Mouse (Mus musculus) midbrain, embryonic 12.5 days (tissue): ENCODE results near the gene Nrg3. TPM values are rescaled to one million over a fixed set of nuclear protein-coding genes. Genes with fewer than 3 reads are reported as not detected.
"Not testable (repeated sequence)": the region's sequence is repeated elsewhere in the genome, so short reads cannot be mapped to it uniquely, and the experiment has no call there.

Source experiments
- ATAC-seq: fragments of 200-750 bp; cut with Nextera tagmentation; 2 replicates; pipeline ENCODE4 v1.8.0; 2017; ENCODE audit warnings: low read depth, moderate TSS enrichment, moderate library complexity; ENCODE audit not compliant: low FRiP score
- H3K27ac ChIP-seq: fragments of 300-500 bp; sonication (generic); replicated peaks from 2 replicates; pipeline ENCODE4 v1.5.1; 2016; ENCODE audit warnings: mild to moderate bottlenecking
- H3K27me3 ChIP-seq: fragments of 300-500 bp; sonication (generic); 2 replicates; pipeline ENCODE4 v1.6.1; 2016; ENCODE audit warnings: mild to moderate bottlenecking
- H3K36me3 ChIP-seq: fragments of 300-500 bp; sonication (generic); 2 replicates; pipeline ENCODE4 v1.6.1; 2016
- H3K4me1 ChIP-seq: fragments of 300-500 bp; sonication (generic); 2 replicates; pipeline ENCODE4 v1.6.1; 2016
- H3K4me2 ChIP-seq: fragments of 300-500 bp; sonication (generic); replicated peaks from 2 replicates; pipeline ENCODE4 v1.6.1; 2016; ENCODE audit warnings: mild to moderate bottlenecking, moderate library complexity
- H3K4me3 ChIP-seq: fragments of 300-500 bp; sonication (generic); 2 replicates; pipeline ENCODE4 v1.5.1; 2016; ENCODE audit warnings: mild to moderate bottlenecking
- H3K9ac ChIP-seq: fragments of 300-500 bp; sonication (generic); replicated peaks from 2 replicates; pipeline ENCODE4 v1.6.1; 2016; ENCODE audit warnings: mild to moderate bottlenecking, moderate library complexity
- H3K9me3 ChIP-seq: fragments of 300-500 bp; sonication (generic); 2 replicates; pipeline ENCODE4 v1.6.1; 2016; ENCODE audit warnings: mild to moderate bottlenecking
- WGBS: fragments of 180-500 bp; shearing (Covaris S2); methylation state at CpG from one replicate; pipeline ENCODE4 v1.1.7; 2016; 5-methylcytosine and 5-hydroxymethylcytosine counted together
- polyA plus RNA-seq: library from polyadenylated mRNA; unstranded; fragments of >200 nt; fragmentation: Nextera tagmentation; extraction: Ambion mirVana; gene quantifications from 2 replicates; pipeline ENCODE4 v1.2.1, GENCODE M21; 2016

The Nrg3 gene
- polyA plus RNA-seq, 1 experiment from 2014 or later = 4.2 TPM

DNA sequence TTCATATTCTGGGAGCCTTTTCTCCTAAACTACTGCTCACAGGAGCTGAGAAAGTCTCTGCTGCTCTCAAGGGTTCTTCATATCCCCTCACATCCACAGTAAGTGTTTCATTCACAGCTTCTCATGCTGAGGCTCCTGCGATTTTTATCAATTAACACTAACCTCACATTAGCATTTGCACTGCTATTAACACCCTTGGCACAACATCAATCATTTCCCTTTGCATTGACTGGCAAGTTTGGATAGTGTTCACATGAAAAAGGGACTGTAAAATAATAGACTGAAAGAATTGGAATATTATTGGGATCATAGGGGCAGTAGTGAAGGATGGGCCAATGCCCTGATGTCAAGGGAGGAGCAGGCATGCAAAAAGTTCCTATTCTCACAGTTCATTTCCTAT is 918.3 kb downstream of the Nrg3 start:
- 80% methylated on average over 1 of the region's 1 CpGs for WGBS
- H3K36me3 ChIP-seq = no peaks in the 10 kb centered on the region
- no peak overlapping the region for H3K27ac ChIP-seq
- no peak for ATAC-seq
- H3K9me3 ChIP-seq = no peaks in the 10 kb centered on the region
- no peak overlapping the region for H3K4me2 ChIP-seq
- no peak overlapping the region for H3K9ac ChIP-seq
- H3K27me3 ChIP-seq = no peaks in the 10 kb centered on the region
- no peaks in the 10 kb centered on the region for H3K4me1 ChIP-seq
- H3K4me3 ChIP-seq = no peak overlapping the region

DNA sequence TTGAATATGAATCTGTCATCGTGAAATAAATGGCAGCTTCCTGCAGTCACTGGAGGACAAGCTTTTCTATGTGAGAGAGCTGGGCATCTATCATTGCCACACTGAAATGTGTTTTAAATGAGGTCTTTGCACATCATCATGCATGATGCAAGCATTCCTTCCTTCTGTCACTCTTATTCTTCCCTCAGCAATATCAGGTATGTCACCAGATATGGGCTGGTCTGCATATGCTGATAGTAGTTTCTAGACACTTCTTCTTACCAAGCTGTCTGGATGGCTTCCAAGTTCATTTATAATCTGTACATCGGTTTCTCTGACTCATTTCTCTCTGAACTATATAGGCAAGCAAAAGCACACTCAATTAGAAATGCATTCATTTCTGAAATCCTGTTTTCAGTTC is 925.6 kb downstream of the Nrg3 start:
- Histone ChIP-seq H3K9me3 (no peaks in the 10 kb centered on the region), H3K27me3 (no peaks in the 10 kb centered on the region), H3K27ac (no peak overlapping the region), H3K4me2 (no peak overlapping the region), H3K9ac (no peak overlapping the region), H3K4me3 (no peak overlapping the region), H3K4me1 (no peaks in the 10 kb centered on the region), H3K36me3 (no peaks in the 10 kb centered on the region)
- WGBS = 44% methylated on average over 2 of the region's 2 CpGs
- peak; percentile 44; the same call in 1 of the 2 replicates for ATAC-seq

- H3K9me3 ChIP-seq = no peaks in the 10 kb centered on the region
- no peak overlapping the region for H3K4me3 ChIP-seq
- H3K4me2 ChIP-seq = no peak overlapping the region
- H3K27me3 ChIP-seq = no peaks in the 10 kb centered on the region
- WGBS = 87% methylated on average over 1 of the region's 1 CpGs
- ATAC-seq = no peak
- no peaks in the 10 kb centered on the region for H3K4me1 ChIP-seq
- H3K36me3 ChIP-seq = no peaks in the 10 kb centered on the region
- H3K9ac ChIP-seq = no peak overlapping the region
- no peak overlapping the region for H3K27ac ChIP-seq
These were observed 937.7 kb downstream of the Nrg3 start for GRCm38 (mm10) chr14:38535181-38535580.

GRCm38 (mm10) chr14:38533495-38533894 is 939.4 kb downstream of the Nrg3 start:
- Histone ChIP-seq H3K27ac (no peak overlapping the region), H3K36me3 (no peaks in the 10 kb centered on the region), H3K9ac (no peak overlapping the region), H3K4me2 (no peak overlapping the region), H3K9me3 (no peaks in the 10 kb centered on the region), H3K27me3 (no peaks in the 10 kb centered on the region), H3K4me3 (no peak overlapping the region), H3K4me1 (no peaks in the 10 kb centered on the region)
- no peak for ATAC-seq

GRCm38 (mm10) chr14:38516232-38516631 is 956.7 kb downstream of the Nrg3 start:
- Histone ChIP-seq H3K4me2 (no peak overlapping the region), H3K4me1 (no peaks in the 10 kb centered on the region), H3K27me3 (no peaks in the 10 kb centered on the region), H3K9me3 (no peaks in the 10 kb centered on the region), H3K27ac (no peak overlapping the region), H3K36me3 (no peaks in the 10 kb centered on the region), H3K4me3 (no peak overlapping the region), H3K9ac (no peak overlapping the region)
- ATAC-seq = no peak
- 82% methylated on average over 5 of the region's 5 CpGs for WGBS

- H3K36me3 ChIP-seq = no peaks in the 10 kb centered on the region
- H3K4me2 ChIP-seq = no peak overlapping the region
- ATAC-seq = no peak
- no peaks in the 10 kb centered on the region for H3K27me3 ChIP-seq
- WGBS = 88% methylated on average over 2 of the region's 2 CpGs
- no peaks in the 10 kb centered on the region for H3K4me1 ChIP-seq
- no peak overlapping the region for H3K27ac ChIP-seq
- H3K4me3 ChIP-seq = no peak overlapping the region
- no peaks in the 10 kb centered on the region for H3K9me3 ChIP-seq
- H3K9ac ChIP-seq = no peak overlapping the region
These were observed 963.9 kb downstream of the Nrg3 start for GRCm38 (mm10) chr14:38509016-38509415.

DNA sequence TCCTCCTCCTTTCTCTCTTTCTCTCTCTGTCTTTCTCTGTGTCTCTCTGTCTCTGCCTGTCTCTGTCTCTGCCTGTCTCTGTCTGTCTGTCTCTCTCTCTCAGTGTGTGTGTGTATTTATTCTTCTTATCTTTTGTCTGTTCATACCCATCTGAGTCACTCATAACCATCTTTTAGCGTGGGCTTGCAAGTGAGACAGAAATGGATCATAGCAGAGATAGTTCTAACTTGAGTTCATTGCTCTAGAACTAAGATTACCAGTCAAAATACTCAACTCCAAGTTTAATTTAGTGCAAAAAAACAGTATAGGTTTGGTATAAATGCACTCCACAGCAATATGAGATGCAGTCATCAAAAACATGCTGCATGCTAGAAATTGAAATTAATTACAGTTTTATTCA is 977.9 kb downstream of the Nrg3 start:
- ATAC-seq = no peak
- no peaks in the 10 kb centered on the region for H3K4me1 ChIP-seq
- WGBS = 52% methylated on average over 1 of the region's 1 CpGs

DNA sequence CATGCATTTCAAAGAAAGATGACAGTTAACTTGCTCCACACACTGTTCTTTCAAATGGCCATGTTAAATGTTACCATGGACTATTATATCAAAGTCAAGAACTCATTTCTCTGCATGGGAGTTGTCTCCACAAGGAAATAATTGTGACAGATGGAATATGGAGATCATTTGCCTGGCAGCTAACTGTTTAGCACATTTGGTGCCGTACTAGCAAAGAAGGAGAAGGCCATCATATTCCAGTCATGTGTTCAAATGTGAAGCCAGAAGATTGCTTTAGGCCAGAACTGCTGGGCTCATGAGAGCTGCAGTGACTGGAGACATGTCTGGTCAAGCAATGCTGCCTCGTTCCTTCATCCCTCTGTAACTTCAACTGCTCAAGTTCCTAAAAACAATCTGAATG is 1025.8 kb downstream of the Nrg3 start:
- no peaks in the 10 kb centered on the region for H3K4me1 ChIP-seq
- H3K36me3 ChIP-seq = no peaks in the 10 kb centered on the region
- H3K27me3 ChIP-seq = no peaks in the 10 kb centered on the region
- H3K4me2 ChIP-seq = no peak overlapping the region
- no peak overlapping the region for H3K4me3 ChIP-seq
- 84% methylated on average over 2 of the region's 2 CpGs for WGBS
- ATAC-seq = no peak
- H3K27ac ChIP-seq = no peak overlapping the region
- no peak overlapping the region for H3K9ac ChIP-seq
- no peaks in the 10 kb centered on the region for H3K9me3 ChIP-seq

More for the DNA sequence above, 977.9 kb downstream of the Nrg3 start:
- Histone ChIP-seq H3K9ac (no peak overlapping the region), H3K27me3 (no peaks in the 10 kb centered on the region), H3K36me3 (no peaks in the 10 kb centered on the region), H3K27ac (no peak overlapping the region), H3K9me3 (no peaks in the 10 kb centered on the region), H3K4me3 (no peak overlapping the region), H3K4me2 (no peak overlapping the region)

- ATAC-seq = no peak
- Histone ChIP-seq H3K4me2 (no peak overlapping the region), H3K4me3 (no peak overlapping the region), H3K27ac (no peak overlapping the region), H3K9me3 (no peaks in the 10 kb centered on the region), H3K4me1 (no peaks in the 10 kb centered on the region), H3K27me3 (no peaks in the 10 kb centered on the region), H3K9ac (no peak overlapping the region), H3K36me3 (no peaks in the 10 kb centered on the region)
- 86% methylated on average over 2 of the region's 2 CpGs for whole genome bisulfite sequencing
These were observed 1028.1 kb downstream of the Nrg3 start for GRCm38 (mm10) chr14:38444788-38445187.

DNA sequence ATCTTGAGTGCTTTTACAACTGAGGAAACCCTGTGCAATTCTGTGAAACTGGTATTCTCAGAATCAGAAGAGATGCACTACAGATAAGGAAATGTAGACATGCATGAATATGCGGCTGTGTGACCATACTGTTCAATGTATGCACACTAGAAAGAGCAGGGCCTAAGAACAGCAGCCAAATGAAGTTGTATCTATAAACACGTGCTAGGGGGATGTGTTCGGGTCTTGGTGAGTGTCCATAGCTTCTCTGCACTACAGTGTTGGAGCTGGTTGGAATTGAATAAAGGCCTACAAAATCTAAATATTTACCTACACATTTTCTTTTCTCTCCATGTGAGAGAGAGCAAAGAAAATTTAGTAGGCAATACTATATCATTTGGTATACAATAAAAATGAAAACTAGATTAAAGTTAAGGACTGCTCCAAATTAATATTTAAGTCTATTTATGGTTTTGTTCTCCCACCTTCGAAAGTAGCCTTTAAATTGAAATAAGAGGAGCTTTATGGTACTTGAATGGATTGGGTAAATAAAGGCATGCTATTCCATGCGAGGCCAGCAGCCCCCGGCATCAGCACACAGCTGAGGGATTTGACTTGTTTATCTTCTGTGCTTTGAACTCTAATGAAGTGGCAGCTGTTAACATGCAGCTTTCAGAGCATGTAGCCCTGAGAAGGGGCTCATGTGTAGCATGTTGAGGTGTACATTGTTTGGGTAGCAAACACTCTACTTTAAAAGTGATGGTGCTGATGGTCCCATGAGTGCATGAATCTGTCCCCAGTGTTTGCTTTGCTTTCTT is 1038.9 kb downstream of the Nrg3 start:
- Histone ChIP-seq H3K4me3 (no peak overlapping the region), H3K4me1 (no peaks in the 10 kb centered on the region), H3K9ac (no peak overlapping the region), H3K4me2 (no peak overlapping the region), H3K27me3 (no peaks in the 10 kb centered on the region), H3K27ac (no peak overlapping the region), H3K9me3 (no peaks in the 10 kb centered on the region), H3K36me3 (no peaks in the 10 kb centered on the region)
- ATAC-seq = no peak
- WGBS = 62% methylated on average over 6 of the region's 6 CpGs

DNA sequence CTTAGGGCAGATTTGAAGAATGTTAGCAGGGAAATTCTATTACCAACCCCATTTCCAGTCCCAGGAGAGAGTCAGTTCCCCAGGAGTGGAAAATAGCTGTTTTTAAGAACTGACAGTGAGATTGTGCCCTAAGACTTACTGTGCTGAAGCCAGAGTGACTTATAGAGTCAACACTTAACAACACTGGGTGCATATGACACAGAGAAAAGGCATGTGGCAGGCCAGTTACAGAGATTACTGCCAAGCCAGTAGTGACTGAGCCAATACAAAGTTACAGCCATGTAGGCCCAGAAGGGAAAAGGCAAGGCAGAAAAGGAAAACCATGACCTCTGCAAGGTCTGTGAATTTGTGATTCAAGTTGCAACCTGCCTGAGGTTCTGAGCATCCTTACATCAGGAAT is 1098.2 kb downstream of the Nrg3 start:
- Histone ChIP-seq H3K27me3 (no peaks in the 10 kb centered on the region), H3K36me3 (no peaks in the 10 kb centered on the region)
- no peak for ATAC-seq

DNA sequence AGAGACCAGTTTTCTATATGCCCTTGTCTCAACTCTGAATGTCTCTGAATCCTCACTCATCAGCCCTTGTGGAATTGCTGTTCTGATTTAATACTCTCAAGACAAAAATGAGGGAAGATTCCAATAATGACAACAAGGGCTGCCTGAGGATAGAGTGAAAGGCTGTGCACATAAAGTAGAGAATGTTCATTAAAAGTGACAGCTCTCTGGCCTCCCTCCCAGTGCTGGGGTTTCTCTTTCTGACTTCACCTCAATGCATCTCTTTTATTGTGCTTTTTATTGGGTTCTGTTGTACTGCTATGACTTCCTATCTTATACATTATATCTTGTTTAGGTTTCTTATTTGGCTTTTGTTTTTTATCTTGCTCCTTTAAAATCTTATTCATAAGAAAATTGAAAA is 1131.9 kb downstream of the Nrg3 start:
- no peak overlapping the region for H3K4me3 ChIP-seq
- no peaks in the 10 kb centered on the region for H3K9me3 ChIP-seq
- H3K27ac ChIP-seq = no peak overlapping the region
- H3K9ac ChIP-seq = no peak overlapping the region
- H3K4me2 ChIP-seq = no peak overlapping the region
- H3K27me3 ChIP-seq = no peaks in the 10 kb centered on the region
- no peaks in the 10 kb centered on the region for H3K36me3 ChIP-seq
- no peak for ATAC-seq
- H3K4me1 ChIP-seq = no peaks in the 10 kb centered on the region

More for the DNA sequence above, 1098.2 kb downstream of the Nrg3 start:
- Histone ChIP-seq H3K4me2 (no peak overlapping the region), H3K4me1 (no peaks in the 10 kb centered on the region), H3K4me3 (no peak overlapping the region), H3K9me3 (no peaks in the 10 kb centered on the region), H3K9ac (no peak overlapping the region), H3K27ac (no peak overlapping the region)

DNA sequence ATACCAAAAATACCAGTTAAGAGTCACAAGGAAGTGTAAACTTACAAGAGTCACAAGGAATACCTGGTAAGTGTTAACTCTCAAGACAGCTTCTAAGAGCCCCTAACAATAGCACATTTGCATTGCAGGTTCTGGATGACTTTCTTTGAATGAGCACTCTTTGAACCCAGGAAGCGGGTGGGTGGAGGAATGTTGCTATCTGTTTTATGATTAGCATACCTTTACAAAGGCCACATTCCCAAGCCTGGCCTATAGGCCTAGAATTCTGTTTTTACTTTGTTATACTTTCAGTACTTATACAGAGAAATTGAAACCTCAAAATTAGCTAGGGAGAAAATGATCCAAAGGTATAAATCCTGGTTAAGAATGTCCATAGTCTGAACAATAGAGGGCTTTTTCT is 1150.0 kb downstream of the Nrg3 start:
- WGBS = 67% methylated on average over 1 of the region's 1 CpGs
- not testable (repeated sequence) for ATAC-seq, H3K4me2 ChIP-seq, H3K9me3 ChIP-seq, H3K4me3 ChIP-seq, H3K9ac ChIP-seq, H3K27ac ChIP-seq, H3K27me3 ChIP-seq, H3K4me1 ChIP-seq, H3K36me3 ChIP-seq
